Mouse (Mus musculus): Measurements from ENCODE around the gene Sele.

Sele gene

GRCm38 (mm10) chr1:164073091-164073490 is 25.1 kb downstream of the Sele start:
- no peak for DNase-seq

GRCm38 (mm10) chr1:164073803-164074202 is 25.8 kb downstream of the Sele start:
- DNase-seq: no peak

DNA sequence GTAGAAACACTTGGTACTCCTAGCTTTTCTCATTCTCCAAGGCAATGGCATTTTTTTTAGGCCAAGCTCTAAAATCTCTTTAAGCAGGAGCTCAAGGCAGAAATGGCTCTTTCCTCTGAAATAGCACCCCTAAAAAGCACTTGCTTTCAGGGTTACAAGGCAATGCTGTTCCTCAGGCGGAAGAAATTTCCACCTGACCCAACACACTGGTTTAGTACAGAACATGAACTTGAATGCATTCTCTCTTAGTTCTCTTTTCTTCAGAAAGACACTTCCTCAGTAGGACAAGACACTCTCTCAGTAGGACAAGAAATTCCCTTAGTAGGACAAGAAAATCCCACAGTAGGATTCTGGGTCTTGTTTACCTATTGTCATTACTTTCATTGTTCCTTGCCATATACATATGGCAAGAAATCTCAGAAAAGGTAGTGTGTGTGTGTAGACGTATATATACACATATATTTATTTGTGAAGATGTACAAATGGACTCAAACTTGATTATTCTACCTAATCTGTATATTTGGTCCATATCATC is 26.6 kb downstream of the Sele start:
- no peak for DNase-seq

DNA sequence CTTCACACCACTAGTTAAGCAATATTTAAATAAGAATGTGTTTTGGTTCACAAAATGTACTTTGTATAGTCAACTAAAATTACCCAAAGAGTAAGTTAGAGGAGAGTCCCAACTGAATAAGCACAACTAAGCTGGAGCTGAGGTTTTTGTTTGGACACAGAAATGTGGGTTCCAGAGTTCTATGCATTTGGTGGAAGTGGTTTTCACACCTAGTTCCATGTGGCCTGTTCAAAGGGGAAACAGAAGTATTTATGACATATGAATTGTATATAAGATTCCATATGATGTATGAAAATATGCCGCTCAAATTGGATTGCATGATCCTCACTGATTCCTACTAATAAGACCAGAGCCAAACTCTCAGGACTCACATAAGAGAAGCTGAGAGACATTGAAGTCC is 27.4 kb downstream of the Sele start:
- no peak for DNase-seq

DNA sequence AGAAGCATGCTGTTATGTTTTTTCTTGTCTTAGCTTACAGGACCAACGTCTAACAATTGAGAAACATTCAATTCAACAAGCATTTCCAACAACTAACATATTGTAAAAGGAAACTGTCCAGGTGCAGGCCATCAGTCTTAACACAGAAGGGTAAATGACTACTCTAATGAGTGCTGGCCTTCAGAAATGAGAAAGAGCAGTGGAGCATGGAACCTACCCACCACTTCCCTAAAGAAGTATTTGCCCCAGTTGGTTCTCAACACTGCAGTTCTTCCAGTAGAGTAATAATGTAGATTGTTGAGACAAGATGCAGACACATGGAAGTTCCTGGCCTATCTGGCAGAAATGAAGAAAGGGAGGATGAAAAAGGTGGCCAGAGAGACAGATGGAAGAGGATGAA is 28.4 kb downstream of the Sele start:
- no peak for DNase-seq

DNA sequence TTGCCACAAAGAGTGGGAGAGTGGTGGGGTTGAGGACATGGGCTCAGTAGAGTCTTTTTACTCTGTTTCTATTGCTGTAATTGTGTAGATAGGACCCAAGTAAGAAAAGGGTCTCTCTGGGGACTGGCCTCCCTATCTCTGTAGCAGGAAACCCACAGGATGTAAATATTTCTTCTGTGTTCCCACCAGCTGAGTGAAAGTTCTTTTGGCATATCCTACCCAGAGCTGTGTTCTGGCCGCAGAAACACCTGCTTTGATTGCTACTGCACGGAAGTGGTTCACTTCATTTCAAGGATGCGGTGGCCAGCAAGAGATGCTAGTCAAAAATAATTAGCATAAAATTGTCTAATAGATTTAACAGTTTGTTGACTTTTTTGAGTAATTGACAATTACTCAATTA is 29.0 kb downstream of the Sele start:
- DNase-seq: peak; percentile 23

- peak; percentile 42 for DNase-seq
Measured at GRCm38 (mm10) chr1:164078323-164078741, 30.3 kb downstream of the Sele start.

GRCm38 (mm10) chr1:164079091-164079490 is 31.1 kb downstream of the Sele start:
- no peak for DNase-seq

DNA sequence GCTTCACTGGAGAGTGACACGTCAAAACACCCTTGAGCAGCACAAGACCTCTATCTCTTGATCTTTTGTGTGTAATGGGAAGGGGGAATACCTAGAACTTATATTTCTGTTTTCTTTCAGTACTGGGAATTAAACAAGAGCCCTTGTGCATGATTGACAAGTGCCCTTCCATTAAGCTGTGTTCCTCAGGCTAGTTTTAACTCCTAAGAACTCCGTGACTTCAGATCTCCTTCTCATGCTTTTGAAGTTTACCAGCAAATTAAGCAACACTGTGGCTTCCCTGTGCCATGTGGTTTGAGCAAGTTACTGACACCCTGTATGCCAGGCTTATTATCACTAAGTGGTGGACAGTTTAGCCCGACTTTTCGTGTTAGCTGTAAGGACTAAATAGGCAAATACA is 35.0 kb downstream of the Sele start:
- DNase-seq: no peak

- no peak for DNase-seq
Measured at GRCm38 (mm10) chr1:164086797-164087196, 38.8 kb downstream of the Sele start.

DNA sequence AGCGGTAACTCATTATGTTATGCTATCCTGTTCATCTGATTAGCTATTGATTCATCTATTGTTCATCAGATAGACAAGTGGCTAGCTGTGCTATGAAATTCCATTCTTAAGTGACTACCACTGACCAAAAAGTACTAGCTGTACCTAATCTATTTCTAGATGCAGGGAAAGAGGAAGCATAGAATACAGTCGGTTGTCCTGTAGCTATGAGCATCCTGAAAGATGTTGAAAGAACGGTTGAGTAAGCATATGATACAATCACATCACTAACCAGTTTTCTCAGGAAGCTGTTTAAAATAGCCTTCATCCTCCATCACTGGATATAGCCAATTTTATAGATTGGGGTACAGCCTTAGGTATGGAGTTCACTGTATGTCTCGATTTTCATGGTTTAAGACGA is 39.8 kb downstream of the Sele start:
- no peak for DNase-seq

- no peak for DNase-seq
Measured at GRCm38 (mm10) chr1:164096780-164097179, 48.7 kb downstream of the Sele start.

- DNase-seq: no peak
Measured at GRCm38 (mm10) chr1:164097911-164098310, 49.9 kb downstream of the Sele start.

DNA sequence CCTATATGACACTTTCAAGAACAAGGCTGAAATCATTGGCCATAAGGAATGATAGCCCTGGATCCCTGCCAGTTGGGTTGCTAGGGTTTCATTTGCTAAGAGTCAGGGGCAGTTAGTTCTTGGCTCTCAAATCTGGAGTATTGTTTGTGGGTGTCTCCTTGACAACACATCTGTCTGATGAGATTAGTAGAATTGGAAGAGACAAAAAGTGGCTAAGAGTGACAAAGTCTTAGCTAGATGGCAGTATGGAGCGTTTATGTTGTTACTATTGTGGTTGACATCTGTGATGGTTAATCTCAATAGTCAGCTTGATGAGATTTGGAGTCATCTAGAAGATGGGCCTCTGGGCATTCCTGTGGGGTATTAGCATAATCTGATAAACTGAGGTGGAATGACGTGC is 50.3 kb downstream of the Sele start:
- no peak for DNase-seq
